Mouse (Mus musculus): ENCODE results near the gene Ccin. TPM values are rescaled to one million over a fixed set of nuclear protein-coding genes. Genes with fewer than 3 reads are reported as not detected.

The Ccin gene
- total and polyA plus RNA-seq, 3 experiments, result 0.04 TPM; not detected in 2

DNA sequence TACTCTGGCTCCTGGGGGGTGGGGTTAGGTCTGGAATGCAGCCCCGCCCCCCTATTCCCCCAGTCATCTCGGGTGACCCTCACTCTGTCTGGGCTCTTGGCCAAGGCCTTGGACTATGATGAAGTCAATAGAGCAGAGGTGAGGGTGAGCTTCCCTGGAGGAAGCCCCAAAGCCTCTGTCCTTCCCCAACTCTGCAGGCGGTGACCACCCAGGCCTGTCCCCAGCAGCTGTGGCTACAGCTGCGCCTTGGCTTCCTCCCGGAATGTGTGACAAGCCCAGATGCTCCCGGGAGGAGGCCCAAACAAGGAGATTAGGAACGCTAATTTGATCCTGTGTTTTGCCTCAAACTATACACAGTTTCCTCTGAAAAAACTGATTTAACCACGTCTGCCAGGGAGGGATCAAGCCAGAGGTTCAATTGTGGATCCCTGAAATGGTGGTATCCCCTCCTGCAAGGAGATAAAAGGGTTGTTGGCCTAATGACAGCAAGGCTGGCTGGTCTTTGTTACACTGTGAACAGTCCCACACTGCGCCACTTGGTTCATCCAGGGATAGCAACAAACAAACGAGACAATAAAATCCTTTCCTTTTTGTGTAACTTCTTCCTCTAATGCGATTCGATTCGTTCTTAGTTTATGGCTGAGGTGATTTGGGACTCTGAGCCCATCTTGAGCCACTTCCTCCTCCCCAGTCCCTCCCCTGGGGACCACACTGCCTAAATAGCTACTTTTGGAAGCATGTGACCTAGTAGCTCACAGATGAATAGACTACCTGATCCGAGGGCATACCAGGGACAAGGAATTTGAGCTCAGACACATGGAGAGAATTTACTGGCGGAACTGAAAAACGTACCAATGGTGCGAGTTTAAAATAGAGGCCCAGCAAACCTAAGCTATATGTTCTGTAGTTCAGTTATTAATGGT is 4.5 kb upstream of the Ccin start:
- no peak overlapping the region for H3K9ac ChIP-seq (ENCODE audit: control insufficient read depth, low read depth, low read length, poor library complexity, severe bottlenecking)
- H3K36me3 ChIP-seq (ENCODE audit: control insufficient read depth in 1 of 2, insufficient read depth in 2 of 2, low read length in 2 of 2), result peaks cover 0 to 15% of the 10 kb centered on the region in 2 experiments; a peak in 2 of 4 replicates
- no peaks in the 10 kb centered on the region for H3K27me3 ChIP-seq (ENCODE audit: control insufficient read depth in 1 of 2, insufficient read depth in 2 of 2, low read length in 2 of 2)
- H3K27ac ChIP-seq (ENCODE audit: control insufficient read depth, low read depth, low read length), result no peak overlapping the region
- TF ChIP-seq RAD21 (IDR thresholded peaks at IDR 0.05; ENCODE audit: low read depth, low read length) (no peak), USF1 (IDR thresholded peaks at IDR 0.05; ENCODE audit: low read depth, low read length) (no peak), POLR2AphosphoS5 (IDR thresholded peaks at IDR 0.05; ENCODE audit: borderline replicate concordance, low read depth, low read length) (no peak), POLR2A (IDR thresholded peaks at IDR 0.05; ENCODE audit: control insufficient read depth in 1 of 2, insufficient read depth in 1 of 2, low read depth in 1 of 2, low read length in 2 of 2, poor library complexity in 1 of 2) (no peak), ZNF384 (IDR thresholded peaks at IDR 0.05; ENCODE audit: low read depth, low read length) (no peak), ETS1 (IDR thresholded peaks at IDR 0.05; ENCODE audit: low read depth, low read length) (no peak), ZMIZ1 (IDR thresholded peaks at IDR 0.05; ENCODE audit: low read depth, low read length) (no peak), ZKSCAN1 (IDR thresholded peaks at IDR 0.05; ENCODE audit: low read depth, low read length) (no peak), BHLHE40 (IDR thresholded peaks at IDR 0.05; ENCODE audit: borderline replicate concordance, low read depth, low read length) (no peak), EP300 (IDR thresholded peaks at IDR 0.05; ENCODE audit: low read depth in 1 of 2, low read length in 2 of 2) (no peak), USF2 (IDR thresholded peaks at IDR 0.05; ENCODE audit: borderline replicate concordance in 1 of 2, insufficient read depth in 1 of 2, low read depth in 1 of 2, low read length in 2 of 2) (no peak)
- peaks cover 9 to 24% of the 10 kb centered on the region in 2 experiments for H3K4me1 ChIP-seq (ENCODE audit: control insufficient read depth in 1 of 2, insufficient read depth in 2 of 2, low read length in 2 of 2)
- no peak overlapping the region for H3K4me3 ChIP-seq (ENCODE audit: control insufficient read depth in 1 of 2, insufficient read depth in 1 of 2, low read depth in 2 of 2, low read length in 2 of 2)
- no peak for DNase-seq (ENCODE audit: low read depth, low spot score)
- no peaks in the 10 kb centered on the region for H3K9me3 ChIP-seq (replicated peaks; ENCODE audit: insufficient read depth, low read length)
- no peaks in the 10 kb centered on the region; the same call in 1 of the 2 replicates for H3K79me2 ChIP-seq (ENCODE audit: control insufficient read depth, insufficient read depth, low read length, poor library complexity)

DNA sequence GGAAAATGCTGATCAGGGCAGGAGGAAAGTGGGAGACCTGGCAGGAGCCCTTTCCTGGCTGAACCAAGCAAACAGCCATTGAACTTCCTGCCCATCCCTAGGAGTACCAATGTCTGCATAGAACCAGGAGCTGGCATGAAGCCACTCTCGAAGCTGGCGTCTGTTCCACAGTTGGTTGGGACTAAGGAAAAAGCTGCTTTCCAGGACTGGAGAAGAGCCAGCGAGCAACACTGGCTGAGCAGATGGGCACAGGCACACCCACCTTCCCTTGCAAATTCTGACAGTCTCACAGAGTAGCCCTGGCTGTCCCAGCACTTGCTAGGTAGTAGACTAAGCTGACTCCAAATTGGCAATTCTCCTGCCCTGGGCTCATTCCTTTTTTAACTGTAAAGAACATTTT is 3.5 kb upstream of the Ccin start:
- DNase-seq (ENCODE audit: low read depth, low spot score), result no peak
- Histone ChIP-seq H3K36me3 (ENCODE audit: control insufficient read depth in 1 of 2, insufficient read depth in 2 of 2, low read length in 2 of 2) (peaks cover 0 to 5% of the 10 kb centered on the region in 2 experiments; a peak in 2 of 4 replicates), H3K27ac (ENCODE audit: control insufficient read depth, low read depth, low read length) (no peak overlapping the region), H3K4me3 (ENCODE audit: control insufficient read depth in 1 of 2, insufficient read depth in 1 of 2, low read depth in 2 of 2, low read length in 2 of 2) (no peak overlapping the region), H3K4me1 (ENCODE audit: control insufficient read depth in 1 of 2, insufficient read depth in 2 of 2, low read length in 2 of 2) (peaks cover 3 to 16% of the 10 kb centered on the region in 2 experiments), H3K79me2 (ENCODE audit: control insufficient read depth, insufficient read depth, low read length, poor library complexity) (no peaks in the 10 kb centered on the region; the same call in 1 of the 2 replicates), H3K9me3 (replicated peaks; ENCODE audit: insufficient read depth, low read length) (no peaks in the 10 kb centered on the region), H3K27me3 (ENCODE audit: control insufficient read depth in 1 of 2, insufficient read depth in 2 of 2, low read length in 2 of 2) (no peaks in the 10 kb centered on the region), H3K9ac (ENCODE audit: control insufficient read depth, low read depth, low read length, poor library complexity, severe bottlenecking) (no peak overlapping the region)
- no peak for TF ChIP-seq RAD21 (IDR thresholded peaks at IDR 0.05; ENCODE audit: low read depth, low read length)

DNA sequence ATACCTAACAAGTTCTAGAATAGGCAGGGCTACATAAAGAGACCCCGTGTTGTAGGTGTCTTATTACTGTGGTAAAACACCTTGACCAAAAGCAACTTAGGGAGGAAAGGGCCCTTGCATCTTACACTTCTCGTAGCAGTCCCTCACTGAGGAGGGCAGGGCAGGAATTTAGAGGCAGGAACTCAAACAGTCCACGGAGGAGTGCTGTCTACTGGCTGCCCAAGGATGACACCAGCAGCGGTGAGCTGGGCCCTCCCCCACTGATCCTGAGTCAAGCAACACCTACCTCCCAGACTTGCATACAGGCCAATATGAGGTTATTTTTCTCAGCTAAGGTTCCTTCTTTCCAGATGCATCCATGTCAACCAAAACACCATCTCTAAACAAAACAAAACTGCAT is 3.0 kb upstream of the Ccin start:
- no peak for TF ChIP-seq JUND (IDR thresholded peaks at IDR 0.05; ENCODE audit: low read depth, low read length)

More for the DNA sequence above, 3.0 kb upstream of the Ccin start:
- Histone ChIP-seq H3K9ac (ENCODE audit: control insufficient read depth, low read depth, low read length, poor library complexity, severe bottlenecking) (no peak overlapping the region), H3K4me3 (ENCODE audit: control insufficient read depth in 1 of 2, insufficient read depth in 1 of 2, low read depth in 2 of 2, low read length in 2 of 2) (no peak overlapping the region), H3K4me1 (ENCODE audit: control insufficient read depth in 1 of 2, insufficient read depth in 2 of 2, low read length in 2 of 2) (peaks cover 0 to 11% of the 10 kb centered on the region in 2 experiments; a peak in 1 of 4 replicates), H3K27me3 (ENCODE audit: control insufficient read depth in 1 of 2, insufficient read depth in 2 of 2, low read length in 2 of 2) (no peaks in the 10 kb centered on the region), H3K36me3 (ENCODE audit: control insufficient read depth in 1 of 2, insufficient read depth in 2 of 2, low read length in 2 of 2) (peaks cover 0 to 3% of the 10 kb centered on the region in 2 experiments; a peak in 2 of 4 replicates), H3K9me3 (replicated peaks; ENCODE audit: insufficient read depth, low read length) (no peaks in the 10 kb centered on the region), H3K27ac (ENCODE audit: control insufficient read depth, low read depth, low read length) (no peak overlapping the region), H3K79me2 (ENCODE audit: control insufficient read depth, insufficient read depth, low read length, poor library complexity) (no peaks in the 10 kb centered on the region; the same call in 1 of the 2 replicates)
- DNase-seq (ENCODE audit: low read depth, low spot score), result no peak
